Comparison of ENCODE assay signal across 15 mouse cellular contexts in the genomic region with DNA sequence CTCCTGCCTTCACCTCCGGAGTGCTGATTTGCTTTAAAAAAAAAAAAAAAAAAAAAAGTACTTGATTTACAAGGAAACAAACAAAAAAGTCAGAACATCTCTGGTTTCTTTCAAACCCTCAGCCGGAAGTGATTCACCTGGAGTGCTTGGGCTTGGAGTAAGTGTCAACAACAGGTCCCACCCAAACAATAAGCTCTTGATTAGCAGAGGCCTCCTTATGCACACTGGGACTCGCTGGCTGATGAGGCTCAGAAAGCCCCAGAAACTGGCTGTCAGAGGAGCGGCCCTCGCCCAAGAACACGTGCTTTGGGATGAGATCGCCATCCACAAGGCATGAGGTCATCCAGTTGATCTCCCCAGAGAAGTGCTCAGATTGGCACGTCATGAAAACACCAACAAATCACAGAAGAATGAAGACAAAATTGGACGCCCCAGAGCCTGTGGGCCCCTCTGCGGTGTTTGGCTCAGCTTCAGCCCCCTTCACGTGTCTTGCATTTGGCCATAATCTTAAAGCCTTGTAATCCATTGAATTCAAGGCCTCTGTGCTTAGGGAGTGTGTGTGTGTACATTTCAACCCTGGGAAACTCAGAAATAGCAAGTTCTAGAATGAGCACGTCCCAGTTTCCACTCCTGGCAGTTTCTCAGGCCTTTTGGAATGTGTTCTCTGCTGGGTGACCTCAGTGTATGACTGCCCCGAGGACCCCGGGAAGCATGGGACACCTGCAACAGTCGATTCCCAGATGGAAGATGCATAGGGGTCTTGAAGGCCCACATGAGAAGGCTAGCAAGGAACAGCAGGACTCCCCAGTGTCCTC.
DNase-seq lines count a peak whose midpoint lies in the region; ATAC-seq lines count a peak whose summit lies in the region.
"Had no signal": no experiment of that assay in that cellular context is flagged by ENCODE, and none has a peak within 500 bp of the region (broad histone marks: within the 10 kb centered on the region; RNA-seq: fewer than 3 reads in every experiment).

No protein-coding gene starts in this region.

- H3K9ac ChIP-seq in heart, embryonic 12.5 days = no peak overlapping the region
- no peak overlapping the region for H3K9ac ChIP-seq in embryonic facial prominence, embryonic 15.5 days
- H3K9ac ChIP-seq in intestine, embryonic 16.5 days (ENCODE audit: low read depth, low read length) = no peak overlapping the region
- H3K9ac ChIP-seq: lung, embryonic 14.5 days had no signal

- WGBS in heart, embryonic 12.5 days = 67% methylated on average over 15 of the region's 15 CpGs
- WGBS in embryonic facial prominence, embryonic 15.5 days = 64% methylated on average over 15 of the region's 15 CpGs
- 62% methylated on average over 15 of the region's 15 CpGs for WGBS in intestine, embryonic 16.5 days

- ATAC-seq in heart, embryonic 12.5 days (ENCODE audit: insufficient number of reproducible peaks, low FRiP score) = no peak
- ATAC-seq in embryonic facial prominence, embryonic 15.5 days (ENCODE audit: insufficient number of reproducible peaks, low FRiP score, low TSS enrichment, low read depth) = peak; percentile 78
- peak; percentile 26 for ATAC-seq in intestine, embryonic 16.5 days
- no peak for ATAC-seq in erythroid progenitor cell, adult 5-6 weeks (replicated peaks; ENCODE audit: low FRiP score, poor library complexity, severe bottlenecking)
- ATAC-seq: hindbrain, postnatal 0 days had no signal

- peaks cover 8% of the 10 kb centered on the region; the same call in 1 of the 2 replicates for H3K4me1 ChIP-seq in heart, embryonic 12.5 days (replicated peaks)
- H3K4me1 ChIP-seq in embryonic facial prominence, embryonic 15.5 days = no peaks in the 10 kb centered on the region; the same call in 1 of the 2 replicates
- 0 out of 2 replicates have a peak, but pooled peaks cover 2% of the 10 kb centered on the region for H3K4me1 ChIP-seq in intestine, embryonic 16.5 days (ENCODE audit: control insufficient read depth, insufficient read depth, low read length)
- H3K4me1 ChIP-seq: megakaryocyte, embryonic 14.5 days had no signal

- no peak overlapping the region for H3K27ac ChIP-seq in heart, embryonic 12.5 days (ENCODE audit: poor library complexity, severe bottlenecking)
- peak overlapping the region; percentile 69; the same call in 1 of the 2 replicates for H3K27ac ChIP-seq in embryonic facial prominence, embryonic 15.5 days (replicated peaks)
- H3K27ac ChIP-seq in intestine, embryonic 16.5 days (ENCODE audit: low read length) = 0 out of 2 replicates have a peak overlapping the region, but pooled peaks have one; percentile 6
- H3K27ac ChIP-seq: hindbrain, postnatal 0 days had no signal

- no peak overlapping the region for H3K4me2 ChIP-seq in heart, embryonic 12.5 days
- no peak overlapping the region for H3K4me2 ChIP-seq in embryonic facial prominence, embryonic 15.5 days (replicated peaks)
- no peak overlapping the region for H3K4me2 ChIP-seq in intestine, embryonic 16.5 days (ENCODE audit: low read depth, low read length)
- H3K4me2 ChIP-seq: lung, embryonic 14.5 days had no signal

- H3K4me3 ChIP-seq in heart, embryonic 12.5 days = no peak overlapping the region
- H3K4me3 ChIP-seq in embryonic facial prominence, embryonic 15.5 days (replicated peaks) = no peak overlapping the region
- H3K4me3 ChIP-seq in intestine, embryonic 16.5 days (ENCODE audit: low read length) = no peak overlapping the region
- H3K4me3 ChIP-seq: megakaryocyte, embryonic 14.5 days had no signal

- H3K27me3 ChIP-seq in heart, embryonic 12.5 days (replicated peaks) = no peaks in the 10 kb centered on the region
- H3K27me3 ChIP-seq in embryonic facial prominence, embryonic 15.5 days = no peaks in the 10 kb centered on the region
- H3K27me3 ChIP-seq in intestine, embryonic 16.5 days (replicated peaks; ENCODE audit: control insufficient read depth, insufficient read depth, low read length) = no peaks in the 10 kb centered on the region

- peak; percentile 98 for DNase-seq in heart, adult 11 months
- peak; percentile 57 for DNase-seq in heart, adult 8-10 months (ENCODE audit: low spot score)
- no peak for DNase-seq in ovary, postnatal 36 days (ENCODE audit: low spot score)
- no peak for DNase-seq in kidney, postnatal 4 days
- DNase-seq: cerebellum, postnatal 25 days; kidney, postnatal 10 days; liver; lung, embryonic 14.5 days; right cerebral cortex, postnatal 25 days had no signal

- no peaks in the 10 kb centered on the region for H3K9me3 ChIP-seq in heart, embryonic 12.5 days (replicated peaks)
- H3K9me3 ChIP-seq in embryonic facial prominence, embryonic 15.5 days (replicated peaks) = no peaks in the 10 kb centered on the region
- no peaks in the 10 kb centered on the region for H3K9me3 ChIP-seq in intestine, embryonic 16.5 days (ENCODE audit: control insufficient read depth, low read length)

- no peaks in the 10 kb centered on the region for H3K36me3 ChIP-seq in heart, embryonic 12.5 days
- H3K36me3 ChIP-seq in embryonic facial prominence, embryonic 15.5 days = no peaks in the 10 kb centered on the region
- no peaks in the 10 kb centered on the region for H3K36me3 ChIP-seq in intestine, embryonic 16.5 days (ENCODE audit: control insufficient read depth, insufficient read depth, low read length)

Comparison
In these comparisons a context has a peak if more than half of its experiments do, and no peak if none do; other contexts are left out.
1. DNase-seq: peak in heart, adult 11 months (single experiment) and heart, adult 8-10 months (single experiment); none in ovary, postnatal 36 days (single experiment) and kidney, postnatal 4 days (0 of 2).
2. ATAC-seq: peak in embryonic facial prominence, embryonic 15.5 days (single experiment) and intestine, embryonic 16.5 days (single experiment); none in heart, embryonic 12.5 days (single experiment) and erythroid progenitor cell, adult 5-6 weeks (single experiment).